Mouse (Mus musculus) spleen, adult 2 months (tissue): ENCODE data around the gene Hdhd5. TPM values are rescaled to one million over a fixed set of nuclear protein-coding genes. Genes with fewer than 3 reads are reported as not detected.

ENCODE experiments used
- DNase-seq, 2 experiments: peaks; one replicate each; pipeline versions ENCODE4 v3.0.0 to v3.0.0-alpha.2; 2012 to 2021; ENCODE audit warnings: low spot score in 2 of 2, low read depth in 1 of 2
- H3K27ac ChIP-seq: fragments of 200-500 bp; 2 replicates; pipeline ENCODE4 v1.5.1; 2012; ENCODE audit warnings: low read length, inconsistent platforms; ENCODE audit not compliant: insufficient read depth
- H3K27me3 ChIP-seq: fragments of 200-500 bp; 2 replicates; pipeline ENCODE4 v1.6.1; 2012; ENCODE audit warnings: mild to moderate bottlenecking, moderate library complexity, low read length, inconsistent platforms; ENCODE audit not compliant: control insufficient read depth, insufficient read depth
- H3K36me3 ChIP-seq: fragments of 200-500 bp; 2 replicates; pipeline ENCODE4 v1.6.1; 2012; ENCODE audit warnings: mild to moderate bottlenecking, low read length, inconsistent platforms; ENCODE audit not compliant: control insufficient read depth, insufficient read depth
- H3K4me1 ChIP-seq: fragments of 200-500 bp; 2 replicates; pipeline ENCODE4 v1.6.1; 2011; ENCODE audit warnings: inconsistent platforms; ENCODE audit not compliant: control insufficient read depth, insufficient read depth, insufficient read length
- H3K4me3 ChIP-seq: fragments of 200-500 bp; 2 replicates; pipeline ENCODE4 v1.5.1; 2011; ENCODE audit warnings: mild to moderate bottlenecking, inconsistent platforms; ENCODE audit not compliant: insufficient read depth, insufficient read length; ENCODE audit errors: extremely low read depth
- CTCF ChIP-seq: fragments of 200-500 bp; IDR thresholded peaks from 2 replicates; pipeline ENCODE4 v1.5.1; 2011; ENCODE audit warnings: mild to moderate bottlenecking, inconsistent platforms; ENCODE audit not compliant: insufficient read depth, insufficient read length, insufficient replicate concordance; ENCODE audit errors: extremely low read depth
- POLR2A ChIP-seq: fragments of 200-500 bp; IDR thresholded peaks from 2 replicates; pipeline ENCODE4 v1.6.1; 2011; ENCODE audit warnings: low read depth, low read length, inconsistent platforms
- WGBS: fragments of 180-500 bp; shearing (Covaris S2); methylation state at CpG from one replicate; pipeline ENCODE4 v1.1.7; 2018; 5-methylcytosine and 5-hydroxymethylcytosine counted together
- polyA plus RNA-seq: library from polyadenylated mRNA; depleted of rRNA; stranded (reverse); fragments of >200 nt; gene quantifications from 2 replicates; pipeline ENCODE4 v1.2.3, GENCODE M21; 2012; rRNA removed

Hdhd5 gene
- polyA plus RNA-seq = 25.2 and 25.3 TPM in 2 replicates

- no peaks in the 10 kb centered on the region for H3K27me3 ChIP-seq
- peak within 1 kb of the TSS; percentile 87 for H3K4me3 ChIP-seq
- H3K36me3 ChIP-seq = no peaks in the 10 kb centered on the region
- H3K4me1 ChIP-seq = peaks cover 13% of the 10 kb centered on the region
- no peak for TF ChIP-seq CTCF
- peak; percentile 65 for TF ChIP-seq POLR2A
- DNase-seq = peak; percentile 83 to 93
- peak within 1 kb of the TSS; percentile 72 for H3K27ac ChIP-seq
- under 1% methylated on average over 75 of the region's 75 CpGs for WGBS
These were observed at the start of gene Hdhd5 for GRCm38 (mm10) chr6:120531020-120531965. Gene Hdhd5 (minus strand): TSS chr6:120531319.

- H3K4me3 ChIP-seq = peak overlapping the region; percentile 25; the same call in 1 of the 2 replicates
- no peak for DNase-seq
- TF ChIP-seq POLR2A (no peak), CTCF (no peak)
- H3K27me3 ChIP-seq = no peaks in the 10 kb centered on the region
- H3K36me3 ChIP-seq = no peaks in the 10 kb centered on the region
- peak overlapping the region; percentile 73 for H3K27ac ChIP-seq
- 19% methylated on average over 1 of the region's 1 CpGs for WGBS
- H3K4me1 ChIP-seq = peaks cover 13% of the 10 kb centered on the region; the same call in 1 of the 2 replicates
These were observed 49.5 kb upstream of the Hdhd5 start for GRCm38 (mm10) chr6:120580713-120581015.

GRCm38 (mm10) chr6:120579831-120580712, 49.0 kb upstream of the Hdhd5 start:
- TF ChIP-seq POLR2A (peak; percentile 7; the same call in 1 of the 2 replicates), CTCF (no peak)
- WGBS = under 1% methylated on average over 21 of the region's 23 CpGs
- H3K4me3 ChIP-seq = peak overlapping the region; percentile 41
- H3K27me3 ChIP-seq = no peaks in the 10 kb centered on the region
- peak; percentile 72 to 79 for DNase-seq
- H3K4me1 ChIP-seq = peaks cover 11% of the 10 kb centered on the region; the same call in 1 of the 2 replicates
- peak overlapping the region; percentile 73 for H3K27ac ChIP-seq
- H3K36me3 ChIP-seq = no peaks in the 10 kb centered on the region

GRCm38 (mm10) chr6:120579110-120579830, 48.2 kb upstream of the Hdhd5 start:
- WGBS = 16% methylated on average over 21 of the region's 21 CpGs
- no peaks in the 10 kb centered on the region for H3K27me3 ChIP-seq
- DNase-seq = peak; percentile 35 to 78
- peak overlapping the region; percentile 41 for H3K4me3 ChIP-seq
- H3K27ac ChIP-seq = peak overlapping the region; percentile 73
- no peaks in the 10 kb centered on the region for H3K36me3 ChIP-seq
- TF ChIP-seq CTCF (no peak), POLR2A (no peak)
- peaks cover 11% of the 10 kb centered on the region; the same call in 1 of the 2 replicates for H3K4me1 ChIP-seq

GRCm38 (mm10) chr6:120578471-120578870, 47.4 kb upstream of the Hdhd5 start:
- peaks cover 11% of the 10 kb centered on the region; the same call in 1 of the 2 replicates for H3K4me1 ChIP-seq
- no peak for TF ChIP-seq CTCF
- TF ChIP-seq POLR2A = no peak
- H3K27me3 ChIP-seq = no peaks in the 10 kb centered on the region
- no peak overlapping the region for H3K4me3 ChIP-seq
- WGBS = 82% methylated on average over 5 of the region's 5 CpGs
- no peak for DNase-seq
- H3K36me3 ChIP-seq = no peaks in the 10 kb centered on the region
- no peak overlapping the region for H3K27ac ChIP-seq

- 21% methylated on average over 1 of the region's 1 CpGs for WGBS
These were observed 41.3 kb upstream of the Hdhd5 start for GRCm38 (mm10) chr6:120572372-120572771.

More at GRCm38 (mm10) chr6:120572372-120572771, 41.3 kb upstream of the Hdhd5 start:
- H3K4me3 ChIP-seq = no peak overlapping the region
- H3K36me3 ChIP-seq = no peaks in the 10 kb centered on the region
- peaks cover 8% of the 10 kb centered on the region; the same call in 1 of the 2 replicates for H3K4me1 ChIP-seq
- peak in 1 of 2 experiments; percentile 20 for DNase-seq
- no peak for TF ChIP-seq CTCF
- TF ChIP-seq POLR2A = no peak
- no peak overlapping the region for H3K27ac ChIP-seq
- H3K27me3 ChIP-seq = no peaks in the 10 kb centered on the region
